Mouse (Mus musculus) thymus, postnatal 4 days (tissue): ENCODE results near the gene Agrn.

Experiments
- DNase-seq: peaks from one replicate; pipeline ENCODE4 v3.0.0; 2021

Gene Agrn

DNA sequence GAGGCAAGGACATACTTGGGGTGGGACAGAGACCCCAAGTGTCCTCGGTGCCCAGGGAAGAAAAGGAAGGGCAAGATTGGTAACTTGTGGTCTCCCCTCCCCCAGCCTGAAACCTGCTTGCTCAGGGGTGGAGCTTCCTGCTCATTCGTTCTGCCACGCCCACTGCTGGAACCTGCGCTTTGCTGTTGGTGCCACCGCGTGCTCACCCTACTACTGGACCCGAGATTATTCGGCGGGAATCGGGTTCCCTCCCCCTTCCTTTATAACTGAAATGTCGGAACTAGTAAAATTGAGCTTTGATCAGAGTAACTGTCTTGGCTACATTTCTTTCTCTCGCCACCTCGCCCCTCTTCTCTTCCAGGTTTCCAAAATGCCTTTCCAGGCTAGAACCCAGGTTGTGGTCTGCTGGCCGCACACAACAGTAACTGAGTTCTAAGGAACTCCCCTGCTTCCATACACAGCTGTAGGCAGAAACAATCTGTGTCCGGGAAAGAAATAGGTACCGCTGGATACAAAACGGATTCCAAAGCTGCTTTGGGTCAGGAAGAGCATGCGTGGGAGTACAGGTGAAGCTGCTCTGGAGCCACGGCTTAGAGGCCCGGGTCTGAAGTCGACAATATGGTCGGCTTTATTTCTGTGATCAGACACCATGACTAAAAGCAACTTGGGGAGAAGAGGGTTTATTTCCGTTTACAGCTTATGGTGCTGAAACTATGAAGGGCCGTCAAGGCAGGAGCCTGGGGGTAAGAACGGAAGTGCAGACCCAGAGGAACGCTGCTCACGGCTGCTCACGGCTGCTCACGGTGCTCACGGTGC lies 60.8 kb downstream of the Agrn start:
- no peak for DNase-seq

- DNase-seq = no peak
These were observed 61.5 kb downstream of the Agrn start for GRCm38 (mm10) chr4:156135801-156136200.

- DNase-seq = no peak
These were observed 62.2 kb downstream of the Agrn start for GRCm38 (mm10) chr4:156135112-156135511.

GRCm38 (mm10) chr4:156133943-156134605 lies 63.2 kb downstream of the Agrn start:
- no peak for DNase-seq

DNA sequence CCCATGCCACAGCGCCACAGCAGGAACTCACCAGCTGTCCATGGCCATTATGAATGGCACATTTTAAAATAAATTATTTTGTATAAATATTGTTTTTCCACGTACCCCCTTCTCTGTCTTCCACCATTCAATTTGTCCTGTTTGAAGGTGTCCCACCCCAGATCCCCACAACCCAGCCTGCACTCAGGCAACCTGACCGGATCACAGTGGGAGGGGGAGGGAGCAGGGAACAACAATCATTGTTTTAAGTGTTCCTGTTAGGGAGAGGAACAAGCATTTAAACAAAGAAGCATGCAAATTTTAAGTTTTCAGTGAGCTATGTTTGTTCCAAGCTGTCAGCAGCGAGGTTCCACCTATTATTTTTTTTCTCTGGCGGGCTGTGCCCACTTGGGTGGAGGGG lies 64.0 kb downstream of the Agrn start:
- no peak for DNase-seq

GRCm38 (mm10) chr4:156130940-156131339 lies 66.3 kb downstream of the Agrn start:
- DNase-seq = no peak

- DNase-seq = no peak
These were observed 66.9 kb downstream of the Agrn start, which contains the start of gene Rnf223 for GRCm38 (mm10) chr4:156130436-156130835. Gene Rnf223 (plus strand): TSS chr4:156130513.

DNA sequence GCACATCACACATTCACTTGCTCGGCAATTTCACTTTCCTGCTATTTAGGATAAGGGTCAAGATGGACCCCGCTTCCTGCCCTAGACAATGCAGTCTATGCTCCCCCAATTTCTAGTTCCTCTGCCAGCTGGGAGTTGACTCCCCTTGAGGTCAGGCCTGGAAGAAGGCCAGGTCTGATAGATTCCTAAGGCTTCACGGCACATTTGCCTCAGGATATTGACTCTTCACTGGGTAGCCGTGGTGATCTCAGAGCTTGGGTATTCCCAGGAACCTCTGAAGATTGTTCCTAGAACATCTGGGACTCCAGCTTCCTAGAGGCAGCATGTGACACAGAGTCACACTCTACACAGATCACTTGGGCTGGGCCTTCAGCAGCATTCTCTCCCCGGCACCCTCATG lies 68.5 kb downstream of the Agrn start:
- no peak for DNase-seq

GRCm38 (mm10) chr4:156126841-156127240 lies 70.4 kb downstream of the Agrn start:
- DNase-seq = no peak

- DNase-seq = no peak
These were observed 71.9 kb downstream of the Agrn start for GRCm38 (mm10) chr4:156125393-156125792.

- no peak for DNase-seq
These were observed 73.2 kb downstream of the Agrn start for GRCm38 (mm10) chr4:156124077-156124476.
